Mouse (Mus musculus) heart, adult 8-10 months (tissue): ENCODE data around the gene Rnf5. TPM values are rescaled to one million over a fixed set of nuclear protein-coding genes. Genes with fewer than 3 reads are reported as not detected.
A peak's percentile ranks its signal among the peaks of the same experiment; 100 is the strongest.

ENCODE experiments used
- DNase-seq: peaks from one replicate; pipeline ENCODE4 v3.0.0; 2022; ENCODE audit warnings: low spot score
- total RNA-seq, 4 experiments: library from RNA; stranded (reverse); gene quantifications; 2 replicates each; pipeline ENCODE4 v1.2.4; 2022

The Rnf5 gene
- total RNA-seq, 4 experiments from 2014 or later = 37.4 to 42.5 (median 39.1) TPM

- DNase-seq = peak; percentile 83
Observed at GRCm38 (mm10) chr17:34632261-34632691, 28.8 kb upstream of the Rnf5 start.

- DNase-seq = no peak
Observed at GRCm38 (mm10) chr17:34631647-34632046, 28.2 kb upstream of the Rnf5 start.

DNA sequence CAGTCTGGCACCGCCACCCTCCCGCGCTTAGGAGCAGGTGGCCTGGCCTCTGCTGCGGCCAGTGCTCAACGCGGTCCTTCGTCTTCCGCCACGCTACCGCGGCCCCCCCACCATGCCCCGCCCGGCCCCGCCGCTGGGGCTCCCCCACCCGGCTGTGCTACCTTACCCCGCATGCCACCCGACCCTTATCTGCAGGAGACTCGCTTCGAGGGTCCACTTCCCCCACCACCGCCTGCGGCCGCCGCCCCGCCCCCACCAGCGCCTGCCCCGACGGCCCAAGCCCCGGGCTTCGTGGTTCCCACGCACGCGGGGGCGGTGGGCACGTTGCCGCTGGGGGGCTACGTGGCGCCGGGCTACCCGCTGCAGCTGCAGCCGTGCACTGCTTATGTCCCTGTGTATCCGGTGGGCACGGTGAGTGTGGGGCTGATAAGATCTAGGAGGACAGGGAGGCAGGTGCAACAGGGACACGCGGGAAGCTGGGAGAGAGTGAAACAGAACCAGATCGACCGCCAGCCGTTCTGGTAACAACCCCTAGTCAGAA lies 27.3 kb upstream of the Rnf5 start:
- no peak for DNase-seq

- no peak for DNase-seq
Observed at GRCm38 (mm10) chr17:34629796-34630603, 26.5 kb upstream of the Rnf5 start.

GRCm38 (mm10) chr17:34629221-34629751 lies 25.8 kb upstream of the Rnf5 start, which contains the start of gene Prrt1:
Gene Prrt1, plus strand, starts transcription at chr17:34629533.
- no peak for DNase-seq

- no peak for DNase-seq
Observed at GRCm38 (mm10) chr17:34628644-34628967, 25.1 kb upstream of the Rnf5 start.

DNA sequence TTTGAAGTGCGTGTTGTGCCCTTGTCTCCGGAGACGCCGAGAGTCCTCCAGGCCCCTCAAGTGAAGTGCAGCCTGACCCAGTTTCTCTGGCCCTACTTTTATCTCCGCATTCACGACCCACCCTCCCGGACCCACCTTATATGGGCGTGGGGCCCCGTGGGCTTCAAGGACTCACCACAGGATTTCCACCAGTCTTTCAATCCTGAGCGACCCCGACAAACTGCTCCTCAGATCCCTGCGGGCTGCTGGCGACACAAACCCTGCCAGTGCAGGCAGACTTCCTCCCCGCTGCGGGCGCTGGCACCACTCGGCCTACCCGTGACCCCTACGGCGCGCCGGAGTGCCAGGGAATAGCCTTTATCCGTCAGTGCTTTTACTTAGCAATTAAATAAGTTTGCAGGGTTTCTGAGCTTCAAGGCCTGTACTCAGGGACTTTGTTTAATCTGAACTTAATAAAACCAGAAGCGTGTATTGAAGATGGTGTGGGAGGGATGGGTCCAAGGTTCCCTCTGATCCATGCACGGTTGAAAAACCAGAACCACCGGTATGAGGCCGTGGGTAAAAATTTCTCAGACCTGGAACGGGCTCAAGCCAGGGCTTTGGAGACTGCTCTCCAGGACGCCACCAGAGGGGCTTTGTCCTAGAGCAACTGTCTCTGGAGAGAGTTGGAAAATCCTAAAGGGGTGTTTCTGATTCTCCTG lies 24.6 kb upstream of the Rnf5 start, which contains the start of gene Ppt2:
TSS of gene Ppt2 (minus strand) at position 568 of the 701 bp plus-strand sequence.
- no peak for DNase-seq

- peak; percentile 88 for DNase-seq
Observed at GRCm38 (mm10) chr17:34627093-34627942, 23.8 kb upstream of the Rnf5 start.

DNA sequence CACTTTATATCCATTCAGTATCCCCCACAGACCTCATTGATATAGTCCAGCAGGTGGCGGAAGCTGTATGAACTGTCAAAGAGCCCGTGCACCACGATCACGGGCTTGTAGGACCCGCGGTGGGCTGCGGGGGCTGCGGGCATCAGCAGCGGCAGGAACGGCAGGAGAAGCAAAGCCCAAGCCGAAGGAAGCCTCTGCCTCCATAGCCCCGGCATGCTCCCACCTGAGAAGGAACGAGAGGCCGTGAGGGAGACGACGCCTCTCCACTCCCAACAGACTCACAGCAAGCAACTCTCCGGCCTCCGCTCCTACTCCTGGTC lies 23.2 kb upstream of the Rnf5 start:
- DNase-seq = no peak

DNA sequence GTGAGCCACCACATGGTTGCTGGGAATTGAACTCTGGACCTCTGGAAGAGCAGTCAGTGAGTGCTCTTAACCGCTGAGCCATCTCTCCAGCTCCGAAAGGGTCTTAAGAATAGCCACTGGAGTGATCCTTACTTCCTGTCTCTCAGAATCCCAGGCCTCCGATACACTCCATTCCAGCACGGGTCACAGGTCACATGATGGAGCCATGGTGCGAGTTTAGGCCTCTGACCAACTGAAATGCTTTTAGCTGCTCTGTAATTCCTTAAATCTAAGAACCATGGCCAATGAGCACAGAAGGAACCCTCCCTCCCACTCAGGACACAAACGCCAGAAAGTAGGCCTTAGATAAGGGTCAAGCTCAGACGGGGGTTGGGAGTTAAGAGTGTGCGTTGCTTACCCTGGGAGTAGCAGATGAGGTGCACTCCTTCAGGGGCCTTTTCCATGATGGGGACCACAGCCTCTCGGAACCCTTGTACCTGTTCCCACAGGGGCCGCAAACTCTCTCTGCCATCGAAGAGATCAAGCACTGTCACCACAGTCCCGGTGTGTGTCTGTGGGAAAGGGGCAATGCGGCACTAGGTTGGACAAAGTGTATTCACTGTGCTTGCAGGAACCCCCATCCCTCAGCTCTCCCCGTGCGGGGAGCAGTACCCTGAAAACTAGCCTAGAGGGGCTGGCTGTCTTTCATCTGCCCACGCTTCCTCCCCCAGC lies 22.7 kb upstream of the Rnf5 start:
- no peak for DNase-seq

DNA sequence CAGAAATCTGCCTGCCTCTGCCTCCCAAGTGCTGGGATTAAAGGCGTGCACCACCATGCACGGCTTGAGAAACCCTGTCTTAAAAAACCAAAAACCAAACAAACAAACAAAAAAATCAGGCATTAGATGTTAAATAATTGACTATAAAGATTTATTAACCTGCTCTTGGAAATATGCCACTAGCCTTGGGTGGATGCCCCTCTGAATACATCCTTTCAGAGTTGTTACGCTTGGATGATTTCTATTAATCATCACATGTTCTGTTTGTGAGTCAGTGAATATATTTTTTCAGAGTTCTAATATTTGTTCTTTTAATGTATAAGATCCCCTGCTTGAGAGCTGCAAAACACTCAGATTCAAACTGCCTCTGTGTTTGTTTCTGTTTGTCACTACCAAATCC lies 21.5 kb upstream of the Rnf5 start:
- DNase-seq = no peak

DNA sequence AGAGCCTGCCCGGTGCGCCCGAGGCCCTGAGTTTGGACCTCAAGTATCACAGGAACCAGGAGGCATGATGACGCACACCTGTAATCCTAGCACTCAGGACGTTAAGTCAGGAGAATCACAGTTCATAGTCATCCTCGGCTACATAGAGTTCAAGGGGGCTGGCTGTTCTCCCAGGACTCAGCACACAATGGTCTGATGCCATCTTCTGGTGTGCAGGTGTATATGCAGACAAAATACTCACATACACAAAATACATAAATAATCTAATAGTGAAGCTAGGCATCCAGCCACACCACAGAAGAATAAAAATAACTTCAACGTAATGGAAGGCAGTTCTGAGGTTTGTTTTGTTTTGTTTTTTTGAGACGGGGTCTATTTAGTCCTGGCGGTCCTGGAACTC lies 19.7 kb upstream of the Rnf5 start:
- no peak for DNase-seq

DNA sequence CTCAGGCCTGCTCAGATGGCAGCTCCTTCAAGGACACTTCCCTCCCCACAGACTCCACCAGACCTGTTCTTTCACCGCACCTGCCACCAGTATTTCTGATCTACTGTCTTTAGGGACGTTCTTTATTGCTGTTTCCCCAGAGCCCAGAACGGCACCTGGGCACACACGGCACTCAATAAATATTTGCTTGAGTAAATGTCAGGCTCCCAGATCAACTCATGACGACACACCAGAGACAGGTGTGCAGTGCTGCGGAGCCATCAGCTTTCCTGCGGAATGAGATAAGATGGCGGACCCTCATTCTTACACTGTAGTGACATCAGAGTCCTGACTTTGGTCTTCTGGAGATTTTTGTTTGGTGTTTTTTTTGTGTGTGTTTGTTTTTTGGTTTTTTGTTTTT lies 17.5 kb upstream of the Rnf5 start:
- no peak for DNase-seq

DNA sequence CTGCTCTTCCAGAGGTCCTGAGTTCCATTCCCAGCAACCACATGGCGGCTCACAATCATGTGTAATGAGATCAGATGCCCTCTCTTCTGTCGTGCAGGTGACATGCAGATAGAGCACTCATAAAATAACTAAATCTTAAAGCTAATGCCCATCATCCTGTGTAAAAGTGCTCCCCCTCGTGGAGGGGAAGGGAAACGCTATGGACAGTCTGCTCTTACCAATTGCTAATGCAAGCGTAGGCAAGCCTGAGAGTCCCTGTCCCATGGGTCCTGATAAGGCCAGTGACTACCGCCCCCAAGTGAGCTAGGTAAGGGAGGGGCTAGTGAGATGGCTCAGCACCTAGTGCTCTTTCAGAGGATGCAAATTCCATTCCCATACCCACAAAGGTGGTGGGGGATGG lies 15.5 kb upstream of the Rnf5 start:
- peak; percentile 81 for DNase-seq

GRCm38 (mm10) chr17:34615871-34616270 lies 12.4 kb upstream of the Rnf5 start, which contains the start of gene Egfl8:
Gene Egfl8, minus strand, starts transcription at chr17:34615971.
- no peak for DNase-seq

DNA sequence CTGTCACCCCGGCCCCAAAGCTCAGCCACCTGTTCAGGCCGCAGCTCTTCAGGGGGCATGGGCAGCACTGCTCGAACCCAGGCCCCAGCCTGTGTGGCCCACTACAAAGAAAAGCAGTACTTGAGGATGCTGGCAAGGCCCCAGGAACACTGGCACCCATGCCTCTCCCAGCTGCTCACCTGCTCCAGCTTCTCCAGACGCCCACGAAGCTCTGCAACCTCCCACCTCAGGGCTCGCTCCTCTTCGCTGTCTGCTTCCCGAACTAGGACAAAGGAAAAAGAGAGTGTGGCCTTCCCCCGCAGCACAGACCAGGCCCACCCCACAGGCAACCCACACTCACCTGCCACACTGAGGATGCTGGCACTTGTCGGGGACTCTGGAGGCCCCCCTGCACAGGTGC lies 10.3 kb upstream of the Rnf5 start:
- no peak for DNase-seq

GRCm38 (mm10) chr17:34613054-34613645 lies 9.7 kb upstream of the Rnf5 start:
- DNase-seq = no peak

DNA sequence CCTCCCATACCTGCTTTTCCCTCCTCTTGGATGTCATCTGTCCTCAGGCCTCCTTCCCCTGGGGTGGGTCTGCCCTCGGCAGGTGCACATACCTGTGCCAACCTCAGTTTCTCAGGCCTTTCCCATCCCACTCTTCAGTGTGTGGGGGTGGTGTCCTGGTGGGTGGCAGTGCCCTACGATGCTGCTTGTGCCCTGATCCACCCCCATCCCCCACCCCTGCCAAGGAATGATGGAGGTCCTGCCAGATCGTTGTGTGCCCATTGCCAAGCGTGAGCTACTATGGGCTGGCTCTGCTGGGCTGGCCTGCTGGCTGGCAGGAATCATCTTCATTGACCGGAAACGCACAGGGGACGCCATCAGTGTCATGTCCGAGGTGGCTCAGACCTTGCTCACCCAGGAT lies 7.6 kb upstream of the Rnf5 start:
- no peak for DNase-seq

GRCm38 (mm10) chr17:34607997-34608396 lies 4.5 kb upstream of the Rnf5 start:
- DNase-seq = no peak

DNA sequence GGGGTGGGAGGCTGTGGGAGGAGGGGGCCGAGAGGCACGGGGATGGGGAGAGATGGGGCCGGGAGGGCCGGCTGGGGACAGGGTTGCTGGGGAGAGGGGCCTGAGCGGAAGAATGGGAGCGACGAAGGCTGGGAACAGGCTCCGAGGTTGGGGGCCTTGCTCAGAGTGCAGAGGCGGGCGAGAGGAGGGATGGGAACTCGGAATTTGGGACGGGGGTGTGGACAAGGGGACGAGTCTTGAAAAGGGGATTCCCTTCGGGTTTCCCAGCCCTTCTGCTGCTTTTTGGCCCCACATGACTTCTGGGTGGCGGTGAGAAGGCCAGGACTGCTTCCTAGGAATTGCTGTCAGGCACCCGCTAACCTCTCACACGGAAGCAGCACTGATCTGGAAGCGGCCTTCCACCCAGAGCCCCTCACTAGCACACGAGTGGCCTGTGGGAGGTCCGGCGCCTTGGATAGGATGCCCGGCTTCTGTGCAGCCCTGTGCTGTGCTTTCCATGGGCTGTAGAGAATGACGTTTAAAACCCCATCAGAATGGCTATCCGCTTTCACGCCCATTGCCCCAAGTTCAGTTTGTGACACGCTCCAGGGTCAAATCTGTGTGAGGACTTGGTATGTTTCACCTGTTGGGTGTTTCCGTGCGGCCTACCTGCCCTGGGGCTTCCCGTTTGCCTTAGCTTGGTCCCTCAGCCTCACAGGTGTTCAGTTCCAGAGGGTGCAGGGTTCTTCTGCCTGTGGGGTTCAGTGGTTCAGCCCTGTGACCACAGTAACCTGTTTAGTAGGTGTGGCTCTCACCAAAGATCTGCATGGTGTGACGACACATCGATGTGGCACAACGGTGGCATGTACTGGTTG lies 2.9 kb upstream of the Rnf5 start:
- DNase-seq = no peak
